Mouse (Mus musculus) embryonic facial prominence, embryonic 13.5 days (tissue): ENCODE results near the gene Phox2b. TPM values are rescaled to one million over a fixed set of nuclear protein-coding genes. Genes with fewer than 3 reads are reported as not detected.

Source experiments
- ATAC-seq: fragments of 200-750 bp; cut with Nextera tagmentation; 2 replicates; pipeline ENCODE4 v1.8.0; 2017; ENCODE audit warnings: low read depth; ENCODE audit not compliant: insufficient number of reproducible peaks, insufficient read depth, low FRiP score, low TSS enrichment
- H3K27ac ChIP-seq: fragments of 300-500 bp; sonication (generic); 2 replicates; pipeline ENCODE4 v1.5.1; 2015; ENCODE audit warnings: moderate library complexity, mild to moderate bottlenecking, inconsistent platforms
- H3K27me3 ChIP-seq: fragments of 300-500 bp; sonication (generic); 2 replicates; pipeline ENCODE4 v1.6.1; 2015; ENCODE audit warnings: mild to moderate bottlenecking, inconsistent platforms
- H3K36me3 ChIP-seq: fragments of 300-500 bp; sonication (generic); 2 replicates; pipeline ENCODE4 v1.6.1; 2015; ENCODE audit warnings: mild to moderate bottlenecking, inconsistent platforms
- H3K4me1 ChIP-seq: fragments of 300-500 bp; sonication (generic); 2 replicates; pipeline ENCODE4 v1.6.1; 2015; ENCODE audit warnings: inconsistent platforms
- H3K4me2 ChIP-seq: fragments of 300-500 bp; sonication (generic); 2 replicates; pipeline ENCODE4 v1.6.1; 2015; ENCODE audit warnings: moderate library complexity, mild to moderate bottlenecking, inconsistent platforms
- H3K4me3 ChIP-seq: fragments of 300-500 bp; sonication (generic); 2 replicates; pipeline ENCODE4 v1.5.1; 2015; ENCODE audit warnings: mild to moderate bottlenecking, inconsistent platforms
- H3K9ac ChIP-seq: fragments of 300-500 bp; sonication (generic); 2 replicates; pipeline ENCODE4 v1.6.1; 2015; ENCODE audit warnings: mild to moderate bottlenecking, inconsistent platforms
- H3K9me3 ChIP-seq: fragments of 300-500 bp; sonication (generic); 2 replicates; pipeline ENCODE4 v1.6.1; 2016; ENCODE audit warnings: inconsistent platforms
- WGBS: fragments of 180-500 bp; shearing (Covaris S2); methylation state at CpG from one replicate; pipeline ENCODE4 v1.1.7; 2015; ENCODE audit warnings: mixed read lengths; 5-methylcytosine and 5-hydroxymethylcytosine counted together
- polyA plus RNA-seq: library from polyadenylated mRNA; unstranded; fragments of >200 nt; fragmentation: Nextera tagmentation; extraction: Ambion mirVana; gene quantifications from 2 replicates; pipeline ENCODE4 v1.2.1, GENCODE M21; 2015

Phox2b gene
- polyA plus RNA-seq, 1 experiment from 2014 or later = 0.35 TPM

DNA sequence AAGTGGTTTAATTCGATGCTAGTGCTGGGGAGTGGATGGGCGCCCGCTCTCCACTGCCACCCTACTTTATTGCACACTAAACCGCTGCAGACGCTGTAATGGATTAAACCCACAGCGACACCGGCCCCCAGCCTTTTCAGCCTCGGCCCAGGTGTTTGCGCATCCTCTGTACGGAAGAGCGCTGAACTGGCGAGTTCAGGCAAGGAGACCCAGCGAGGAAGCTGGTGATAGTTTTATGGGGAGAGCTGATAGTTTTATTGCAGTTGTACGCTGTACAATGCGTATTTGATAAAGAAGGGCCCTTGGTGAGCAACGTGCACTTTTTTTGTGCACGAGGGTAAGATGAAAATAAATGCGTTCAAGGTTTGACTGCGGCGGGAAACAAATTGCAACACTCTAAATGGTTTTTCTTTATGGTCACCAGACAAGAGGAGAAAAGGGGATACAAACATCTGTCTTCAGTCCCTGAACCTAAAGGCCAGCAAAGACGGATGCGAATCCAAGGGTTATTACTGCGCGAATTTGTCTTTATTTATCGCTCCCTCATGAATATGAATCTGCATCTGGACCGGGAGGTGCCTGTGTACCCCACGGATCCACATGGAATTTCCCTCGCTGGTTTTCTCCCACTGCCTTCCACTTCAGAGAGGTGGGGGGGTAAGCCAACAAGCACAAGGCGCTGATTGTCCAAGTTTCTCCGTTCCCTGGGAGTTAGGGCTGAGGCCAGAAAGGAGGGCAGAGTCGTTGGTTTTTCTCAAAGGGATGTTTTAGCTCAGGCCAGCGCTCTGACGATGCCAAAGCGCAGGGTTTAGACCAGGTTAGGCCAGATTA lies 1.7 kb upstream of the Phox2b start:
- Histone ChIP-seq H3K4me2 (no peak overlapping the region), H3K4me3 (no peak overlapping the region), H3K36me3 (no peaks in the 10 kb centered on the region), H3K27ac (no peak overlapping the region), H3K9me3 (no peaks in the 10 kb centered on the region), H3K9ac (no peak overlapping the region), H3K4me1 (peaks cover 6% of the 10 kb centered on the region), H3K27me3 (peaks cover 98% of the 10 kb centered on the region)
- no peak for ATAC-seq
- WGBS = 1% methylated on average over 34 of the region's 34 CpGs

DNA sequence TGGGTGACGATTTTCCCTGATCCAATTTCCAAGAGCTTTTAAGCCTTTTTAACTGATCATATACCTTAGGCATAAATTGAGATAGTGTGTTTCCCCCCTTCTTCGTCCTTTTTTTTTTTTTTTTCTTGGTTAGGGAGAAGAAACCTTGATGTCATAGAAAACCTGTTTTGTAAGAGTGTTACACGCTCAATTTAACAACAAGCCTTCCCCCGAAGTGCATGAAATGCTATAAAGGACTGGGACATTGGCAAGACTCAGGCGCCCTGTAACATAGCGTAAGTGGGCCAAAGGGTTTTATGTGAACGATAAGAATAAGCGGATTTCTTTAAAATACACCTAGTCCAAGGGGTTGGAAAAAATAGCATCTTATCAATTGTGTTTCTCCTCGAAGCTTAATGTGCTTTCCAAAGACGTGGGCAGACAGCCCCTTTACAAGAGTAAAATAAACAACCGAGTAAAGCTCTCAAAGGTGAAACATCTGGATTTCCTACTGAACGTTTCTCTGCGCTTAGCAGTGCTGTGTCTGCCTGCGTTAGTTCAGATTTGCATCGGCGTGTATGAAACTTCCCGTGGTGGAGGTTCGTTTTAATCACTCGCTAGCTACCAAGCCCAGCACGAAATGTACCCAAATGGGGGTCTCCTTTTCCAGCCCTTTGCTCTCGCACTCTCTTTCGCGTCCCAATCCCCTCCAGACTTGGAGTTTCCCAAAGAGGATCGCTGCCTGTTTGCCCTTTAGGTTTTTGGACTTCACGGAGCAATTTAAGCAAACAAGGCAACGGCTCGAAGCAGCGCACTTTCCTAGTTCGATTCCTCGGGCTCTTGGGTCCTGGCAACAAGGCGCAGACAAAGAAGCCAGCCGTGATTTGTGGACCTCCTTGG lies 531 bp upstream of the Phox2b start:
- under 1% methylated on average over 32 of the region's 32 CpGs for WGBS
- ATAC-seq = no peak
- Histone ChIP-seq H3K9ac (no peak overlapping the region), H3K36me3 (no peaks in the 10 kb centered on the region), H3K27me3 (peaks cover 99% of the 10 kb centered on the region), H3K9me3 (no peaks in the 10 kb centered on the region), H3K4me2 (no peak overlapping the region), H3K4me1 (peaks cover 9% of the 10 kb centered on the region), H3K4me3 (no peak overlapping the region), H3K27ac (no peak overlapping the region)

DNA sequence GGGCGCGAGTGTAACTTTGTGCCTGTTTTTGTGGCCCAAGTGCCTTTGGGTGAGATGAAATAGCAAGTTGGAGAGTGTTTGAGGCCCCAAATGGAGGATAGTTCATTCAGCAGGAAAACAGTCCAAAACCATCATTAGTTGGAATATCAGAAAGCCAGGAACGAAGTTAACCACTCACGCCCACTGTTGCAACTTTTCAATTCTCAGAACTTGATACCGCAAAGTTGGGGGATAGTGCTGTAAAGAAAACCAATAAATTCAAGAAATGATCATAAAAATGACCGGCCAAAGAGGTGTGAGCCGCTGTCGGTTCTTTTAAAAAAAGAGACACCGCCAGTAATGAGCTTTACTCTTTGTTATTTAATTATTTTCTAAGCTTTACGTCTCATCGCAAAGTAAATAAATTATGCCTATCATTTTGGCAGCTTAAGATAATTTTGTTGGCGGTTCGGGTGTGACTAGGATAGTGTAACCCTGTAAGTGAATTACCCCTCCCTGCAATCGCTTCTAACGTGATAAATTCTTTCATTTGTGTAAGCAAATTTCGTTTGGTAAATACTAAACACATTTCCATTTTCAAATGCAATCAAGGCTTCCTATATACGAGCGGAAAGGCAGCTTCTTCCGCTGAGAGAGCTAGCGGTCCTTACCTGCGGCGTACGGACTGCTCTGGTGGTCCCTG lies 909 bp downstream of the Phox2b start:
- peaks cover 99% of the 10 kb centered on the region for H3K27me3 ChIP-seq
- H3K9ac ChIP-seq = no peak overlapping the region
- H3K4me3 ChIP-seq = no peak overlapping the region
- H3K27ac ChIP-seq = no peak overlapping the region
- H3K36me3 ChIP-seq = no peaks in the 10 kb centered on the region
- ATAC-seq = no peak
- no peak overlapping the region for H3K4me2 ChIP-seq
- H3K4me1 ChIP-seq = peaks cover 9% of the 10 kb centered on the region
- no peaks in the 10 kb centered on the region for H3K9me3 ChIP-seq
- 2% methylated on average over 23 of the region's 23 CpGs for whole genome bisulfite sequencing

GRCm38 (mm10) chr5:67097106-67098050 lies 1.7 kb downstream of the Phox2b start:
- Histone ChIP-seq H3K4me1 (peaks cover 9% of the 10 kb centered on the region), H3K4me3 (no peak overlapping the region), H3K9me3 (no peaks in the 10 kb centered on the region), H3K9ac (no peak overlapping the region), H3K36me3 (no peaks in the 10 kb centered on the region), H3K27me3 (peaks cover 99% of the 10 kb centered on the region), H3K4me2 (no peak overlapping the region), H3K27ac (no peak overlapping the region)
- ATAC-seq = no peak
- 2% methylated on average over 41 of the region's 41 CpGs for WGBS

DNA sequence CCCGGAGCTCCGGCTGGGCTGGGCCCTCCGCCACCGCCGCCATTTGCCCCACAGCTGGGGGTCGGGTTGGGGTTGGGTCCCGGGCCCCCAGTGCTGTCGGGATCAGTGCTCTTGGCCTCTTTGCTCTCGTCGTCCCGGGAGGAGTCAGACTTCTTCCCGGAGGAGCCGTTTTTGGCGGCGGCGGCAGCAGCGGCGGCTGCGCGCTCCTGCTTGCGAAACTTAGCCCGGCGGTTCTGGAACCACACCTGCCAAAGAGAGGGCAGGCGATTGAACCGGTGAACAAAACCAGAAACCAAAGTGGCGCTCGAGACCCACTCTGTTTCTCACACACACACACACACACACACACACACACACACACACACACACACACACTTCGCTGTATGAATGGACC lies 2.7 kb downstream of the Phox2b start:
- ATAC-seq = no peak
- Histone ChIP-seq H3K9ac (no peak overlapping the region), H3K36me3 (no peaks in the 10 kb centered on the region), H3K4me3 (peak overlapping the region; percentile 33), H3K27ac (no peak overlapping the region), H3K27me3 (peaks cover 99% of the 10 kb centered on the region), H3K9me3 (no peaks in the 10 kb centered on the region), H3K4me1 (peaks cover 9% of the 10 kb centered on the region), H3K4me2 (peak overlapping the region; percentile 55)
- under 1% methylated on average over 27 of the region's 28 CpGs for WGBS

DNA sequence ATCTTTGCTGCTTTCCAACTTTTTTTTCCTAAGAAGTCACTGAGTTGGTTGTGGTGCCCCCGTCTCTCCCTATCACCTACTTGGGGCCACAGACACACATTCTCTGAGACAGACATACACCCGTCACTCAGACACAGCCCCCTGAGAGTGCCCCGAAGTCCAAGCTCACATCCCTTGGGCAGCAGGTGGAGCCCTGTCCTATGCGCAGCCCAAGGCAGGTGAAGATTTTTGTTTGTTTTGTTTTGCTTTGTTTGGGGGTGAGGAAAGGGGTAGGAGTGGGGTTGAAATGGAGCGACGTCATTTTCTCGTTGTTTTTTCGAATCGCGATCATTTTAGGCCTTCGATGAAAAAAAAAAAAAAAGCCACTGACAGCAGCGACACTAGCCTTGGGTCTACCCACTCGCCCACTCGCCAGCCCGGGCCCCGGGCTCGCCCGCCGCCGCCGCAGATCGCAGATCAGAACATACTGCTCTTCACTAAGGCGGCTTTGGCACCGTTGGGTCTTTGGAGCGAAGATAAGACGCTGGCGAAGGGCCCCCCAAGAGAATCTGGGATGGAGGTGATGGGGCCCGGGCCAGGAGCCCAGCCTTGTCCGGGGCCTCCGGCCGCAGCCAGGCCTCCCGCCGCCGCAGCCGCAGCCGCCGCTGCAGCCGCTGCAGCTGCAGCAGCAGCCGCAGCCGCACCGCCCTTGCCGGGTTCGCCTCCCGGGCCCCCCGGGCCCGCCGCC lies 3.3 kb downstream of the Phox2b start:
- Histone ChIP-seq H3K9ac (no peak overlapping the region), H3K27ac (no peak overlapping the region), H3K36me3 (no peaks in the 10 kb centered on the region), H3K4me2 (peak overlapping the region; percentile 55), H3K27me3 (peaks cover 99% of the 10 kb centered on the region), H3K9me3 (no peaks in the 10 kb centered on the region), H3K4me1 (peaks cover 9% of the 10 kb centered on the region), H3K4me3 (peak overlapping the region; percentile 33)
- under 1% methylated on average over 47 of the region's 47 CpGs for WGBS
- no peak for ATAC-seq

DNA sequence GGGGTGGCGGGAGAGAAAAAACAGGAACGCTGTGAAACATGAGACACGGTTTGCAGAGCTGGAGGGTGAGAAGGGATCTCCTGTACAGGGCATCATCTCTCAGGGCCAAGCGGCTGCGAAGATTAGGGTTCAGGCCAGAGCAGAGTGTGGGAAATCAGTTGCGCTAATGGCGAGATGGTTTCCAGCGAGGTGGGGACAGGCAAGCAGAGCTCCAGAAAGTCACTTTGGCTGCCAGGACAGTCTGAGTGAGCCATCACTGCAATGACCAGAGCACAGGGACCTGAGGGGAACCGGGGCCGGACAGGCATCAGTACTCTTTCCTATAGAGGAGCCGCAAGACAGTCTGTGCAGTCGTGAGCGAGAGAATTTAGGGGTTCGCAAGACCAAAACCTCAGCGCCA lies 3.9 kb downstream of the Phox2b start:
- Histone ChIP-seq H3K36me3 (no peaks in the 10 kb centered on the region), H3K4me2 (no peak overlapping the region), H3K27ac (no peak overlapping the region), H3K4me3 (no peak overlapping the region), H3K27me3 (peaks cover 99% of the 10 kb centered on the region), H3K9ac (no peak overlapping the region), H3K9me3 (no peaks in the 10 kb centered on the region), H3K4me1 (peaks cover 9% of the 10 kb centered on the region)
- under 1% methylated on average over 15 of the region's 15 CpGs for WGBS
- ATAC-seq = no peak

- ATAC-seq = no peak
- H3K4me2 ChIP-seq = no peak overlapping the region
- no peaks in the 10 kb centered on the region for H3K9me3 ChIP-seq
- peaks cover 98% of the 10 kb centered on the region for H3K27me3 ChIP-seq
- H3K4me3 ChIP-seq = no peak overlapping the region
- H3K27ac ChIP-seq = no peak overlapping the region
- no peak overlapping the region for H3K9ac ChIP-seq
- peaks cover 9% of the 10 kb centered on the region for H3K4me1 ChIP-seq
- WGBS = 13% methylated on average over 2 of the region's 2 CpGs
- no peaks in the 10 kb centered on the region for H3K36me3 ChIP-seq
Observed at GRCm38 (mm10) chr5:67093991-67094390, 5.1 kb downstream of the Phox2b start.

DNA sequence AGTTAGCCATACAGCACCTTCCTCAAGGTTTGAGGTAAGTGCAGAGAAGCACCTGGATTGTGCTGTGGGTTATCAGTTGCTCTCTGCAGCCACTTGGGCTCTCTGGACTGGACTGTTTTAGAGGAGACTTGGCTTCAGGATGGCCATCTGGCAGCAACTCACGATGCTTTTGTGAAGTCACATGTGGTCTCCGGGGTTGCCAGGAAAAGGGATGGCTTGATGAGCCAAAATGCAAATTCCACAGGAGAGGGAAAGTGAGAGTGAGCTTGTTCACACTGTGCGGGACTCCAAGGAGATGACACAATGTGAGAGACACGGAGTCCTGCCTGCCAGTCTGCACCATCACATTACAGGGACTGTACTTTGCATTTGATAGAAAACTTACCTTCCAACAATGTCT lies 7.3 kb downstream of the Phox2b start:
- ATAC-seq = no peak
- 30% methylated on average over 4 of the region's 4 CpGs for WGBS
- Histone ChIP-seq H3K27ac (no peak overlapping the region), H3K9ac (no peak overlapping the region), H3K9me3 (no peaks in the 10 kb centered on the region), H3K4me3 (no peak overlapping the region), H3K36me3 (no peaks in the 10 kb centered on the region), H3K4me2 (no peak overlapping the region), H3K27me3 (peaks cover 90% of the 10 kb centered on the region), H3K4me1 (peaks cover 9% of the 10 kb centered on the region)

- H3K9ac ChIP-seq = no peak overlapping the region
- peaks cover 81% of the 10 kb centered on the region for H3K27me3 ChIP-seq
- 73% methylated on average over 5 of the region's 5 CpGs for WGBS
- H3K4me2 ChIP-seq = no peak overlapping the region
- no peak overlapping the region for H3K27ac ChIP-seq
- no peaks in the 10 kb centered on the region for H3K9me3 ChIP-seq
- H3K4me1 ChIP-seq = peaks cover 4% of the 10 kb centered on the region
- no peak for ATAC-seq
- H3K36me3 ChIP-seq = no peaks in the 10 kb centered on the region
- H3K4me3 ChIP-seq = no peak overlapping the region
Observed at GRCm38 (mm10) chr5:67090856-67091255, 8.2 kb downstream of the Phox2b start.
